Mouse (Mus musculus) MEL (cell line): ENCODE results near the gene Nrip1.

Experiments
- CHD2 ChIP-seq: IDR thresholded peaks from 2 replicates; pipeline ENCODE4 v1.6.1; 2011; ENCODE audit warnings: low read length, improper control_type of control experiment
- CTCF ChIP-seq, 3 experiments: IDR thresholded peaks in 2 of 3; conservative IDR thresholded peaks in 1 of 3; 2 replicates each; pipeline ENCODE4 v1.5.1; 2011 to 2012; ENCODE audit warnings: low read length in 3 of 3, low read depth in 2 of 3, mild to moderate bottlenecking in 2 of 3, improper control_type of control experiment in 1 of 3, inconsistent platforms in 1 of 3, mixed read lengths in 1 of 3, moderate library complexity in 1 of 3; ENCODE audit not compliant: control insufficient read depth in 1 of 3, insufficient read depth in 1 of 3, poor library complexity in 1 of 3, severe bottlenecking in 1 of 3
- E2F4 ChIP-seq: IDR thresholded peaks from 2 replicates; pipeline ENCODE4 v1.6.1; 2011; ENCODE audit warnings: low read depth, low read length, improper control_type of control experiment, borderline replicate concordance
- HCFC1 ChIP-seq: IDR thresholded peaks from 2 replicates; pipeline ENCODE4 v1.6.1; 2012; ENCODE audit warnings: low read depth, mild to moderate bottlenecking, inconsistent platforms, low read length, improper control_type of control experiment, moderate library complexity
- JUND ChIP-seq: IDR thresholded peaks from 2 replicates; pipeline ENCODE4 v1.6.1; 2011; ENCODE audit warnings: low read depth, mild to moderate bottlenecking, improper control_type of control experiment, low read length
- MAX ChIP-seq: IDR thresholded peaks from 2 replicates; pipeline ENCODE4 v1.6.1; 2011; ENCODE audit warnings: low read length, improper control_type of control experiment
- NRF1 ChIP-seq: IDR thresholded peaks from 2 replicates; pipeline ENCODE4 v1.6.1; 2014; ENCODE audit warnings: low read depth, mild to moderate bottlenecking, inconsistent platforms, low read length, improper control_type of control experiment, moderate library complexity; ENCODE audit not compliant: poor library complexity, insufficient read depth, severe bottlenecking
- POLR2A ChIP-seq, 2 experiments: IDR thresholded peaks; 2 replicates each; pipeline ENCODE4 v1.6.1; 2011 to 2012; ENCODE audit warnings: low read length in 2 of 2, mild to moderate bottlenecking in 2 of 2, control low read depth in 1 of 2, improper control_type of control experiment in 1 of 2, low read depth in 1 of 2, moderate library complexity in 1 of 2; ENCODE audit not compliant: control insufficient read depth in 1 of 2, insufficient read depth in 1 of 2, poor library complexity in 1 of 2
- RAD21 ChIP-seq: IDR thresholded peaks from 2 replicates; pipeline ENCODE4 v1.6.1; 2011; ENCODE audit warnings: mild to moderate bottlenecking, low read depth, low read length, improper control_type of control experiment
- SMC3 ChIP-seq: IDR thresholded peaks from 2 replicates; pipeline ENCODE4 v1.6.1; 2011; ENCODE audit warnings: low read depth, low read length, improper control_type of control experiment
- TBP ChIP-seq: IDR thresholded peaks from 2 replicates; pipeline ENCODE4 v1.8.0; 2011; ENCODE audit warnings: low read depth, low read length, improper control_type of control experiment
- UBTF ChIP-seq: IDR thresholded peaks from 2 replicates; pipeline ENCODE4 v1.6.1; 2012; ENCODE audit warnings: low read depth, mild to moderate bottlenecking, inconsistent platforms, low read length, improper control_type of control experiment, moderate library complexity, borderline replicate concordance; ENCODE audit not compliant: insufficient read depth
- USF2 ChIP-seq, 2 experiments: IDR thresholded peaks; 2 replicates each; pipeline ENCODE4 v1.6.1; 2011 to 2012; ENCODE audit warnings: improper control_type of control experiment in 2 of 2, low read length in 2 of 2, borderline replicate concordance in 1 of 2, inconsistent platforms in 1 of 2, low read depth in 1 of 2, mild to moderate bottlenecking in 1 of 2; ENCODE audit not compliant: insufficient read depth in 1 of 2
- ZMIZ1 ChIP-seq: IDR thresholded peaks from 2 replicates; pipeline ENCODE4 v1.6.1; 2012; ENCODE audit warnings: low read depth, mild to moderate bottlenecking, inconsistent platforms, low read length, improper control_type of control experiment, moderate library complexity

- TF ChIP-seq ZMIZ1 (no peak), CHD2 (no peak), CTCF (IDR thresholded peaks at IDR 0.05 in 2 of 3, conservative IDR thresholded peaks at IDR 0.05 in 1 of 3; ENCODE audit: control insufficient read depth in 1 of 3, insufficient read depth in 1 of 3, low read depth in 2 of 3, low read length in 3 of 3, poor library complexity in 1 of 3, severe bottlenecking in 1 of 3) (no peak), E2F4 (no peak), TBP (no peak), SMC3 (no peak), HCFC1 (no peak), JUND (no peak), USF2 (IDR thresholded peaks at IDR 0.05; ENCODE audit: borderline replicate concordance in 1 of 2, insufficient read depth in 1 of 2, low read depth in 1 of 2, low read length in 2 of 2) (no peak), POLR2A (IDR thresholded peaks at IDR 0.05; ENCODE audit: control insufficient read depth in 1 of 2, insufficient read depth in 1 of 2, low read depth in 1 of 2, low read length in 2 of 2, poor library complexity in 1 of 2) (no peak), RAD21 (no peak), MAX (no peak), UBTF (no peak), NRF1 (no peak)
Measured at GRCm38 (mm10) chr16:76265874-76266273, 107.8 kb downstream of the Nrip1 start.
